Mouse (Mus musculus) forebrain, embryonic 16.5 days (tissue): ENCODE data around the gene Gm28961. TPM values are rescaled to one million over a fixed set of nuclear protein-coding genes. Genes with fewer than 3 reads are reported as not detected.
"Not testable (repeated sequence)": the region's sequence is repeated elsewhere in the genome, so short reads cannot be mapped to it uniquely, and the experiment has no call there.

Source experiments
- ATAC-seq: fragments of 200-750 bp; cut with Nextera tagmentation; 2 replicates; pipeline ENCODE4 v1.8.0; 2017; ENCODE audit warnings: mild to moderate bottlenecking, moderate library complexity
- H3K27ac ChIP-seq: fragments of 300-500 bp; sonication (generic); 2 replicates; pipeline ENCODE4 v1.5.1; 2014; ENCODE audit warnings: low read length, control low read depth
- H3K27me3 ChIP-seq: fragments of 300-500 bp; sonication (generic); replicated peaks from 2 replicates; pipeline ENCODE4 v1.6.1; 2014; ENCODE audit warnings: low read length; ENCODE audit not compliant: control insufficient read depth, insufficient read depth
- H3K36me3 ChIP-seq: fragments of 300-500 bp; sonication (generic); 2 replicates; pipeline ENCODE4 v1.6.1; 2014; ENCODE audit not compliant: control insufficient read depth, insufficient read depth
- H3K4me1 ChIP-seq: fragments of 300-500 bp; sonication (generic); replicated peaks from 2 replicates; pipeline ENCODE4 v1.6.1; 2014; ENCODE audit warnings: low read length; ENCODE audit not compliant: control insufficient read depth, insufficient read depth
- H3K4me2 ChIP-seq: fragments of 300-500 bp; sonication (generic); 2 replicates; pipeline ENCODE4 v1.6.1; 2014; ENCODE audit warnings: mild to moderate bottlenecking, low read length, control low read depth
- H3K4me3 ChIP-seq: fragments of 300-500 bp; sonication (generic); replicated peaks from 2 replicates; pipeline ENCODE4 v1.5.1; 2014; ENCODE audit warnings: mild to moderate bottlenecking, low read length, control low read depth
- H3K9ac ChIP-seq: fragments of 300-500 bp; sonication (generic); replicated peaks from 2 replicates; pipeline ENCODE4 v1.6.1; 2014; ENCODE audit warnings: low read depth, low read length, control low read depth
- H3K9me3 ChIP-seq: fragments of 300-500 bp; sonication (generic); 2 replicates; pipeline ENCODE4 v1.6.1; 2016; ENCODE audit warnings: low read length; ENCODE audit not compliant: control insufficient read depth
- WGBS: fragments of 180-500 bp; shearing (Covaris S2); extraction: QIAGEN DNeasy Blood & Tissue Kit; methylation state at CpG from one replicate; pipeline ENCODE4 v1.1.7; 2014; 5-methylcytosine and 5-hydroxymethylcytosine counted together
- polyA plus RNA-seq: library from polyadenylated mRNA; unstranded; fragments of >200 nt; fragmentation: Nextera tagmentation; extraction: Ambion mirVana; gene quantifications from 2 replicates; pipeline ENCODE4 v1.2.1, GENCODE M21; 2015

Gene Gm28961
- not detected in 2 replicates for polyA plus RNA-seq

DNA sequence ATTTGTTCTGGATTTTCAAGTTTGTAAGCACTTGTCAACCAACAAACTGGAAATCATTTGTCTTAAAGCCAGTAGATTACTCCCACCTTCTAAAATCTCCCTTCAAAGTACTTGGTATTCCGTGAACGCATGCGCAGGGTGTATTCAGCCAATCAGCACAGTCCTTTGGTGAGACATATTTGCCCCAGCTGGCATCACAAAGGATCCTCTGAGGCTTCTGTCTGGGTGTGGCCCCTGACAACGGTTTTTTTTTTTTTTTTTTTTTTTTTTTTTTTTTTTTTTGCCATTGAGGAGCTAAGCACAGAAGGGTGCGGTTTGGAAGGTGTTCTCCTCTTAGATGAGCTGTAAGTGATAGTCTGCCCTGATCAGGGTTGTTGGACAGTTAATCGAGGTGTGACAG is at the start of gene Gm28961:
Gm28961 (plus strand) TSS at position 301 of the 400 bp plus-strand sequence.
- not testable (repeated sequence) for H3K27me3 ChIP-seq, H3K27ac ChIP-seq, H3K36me3 ChIP-seq, ATAC-seq, H3K9me3 ChIP-seq, H3K4me2 ChIP-seq, H3K4me3 ChIP-seq, H3K9ac ChIP-seq, H3K4me1 ChIP-seq
- no CpG with 5 or more reads among the region's 6 CpGs for WGBS

Other genes starting within 250 kb of the Gm28961 start
- gene Gm21943, start 172.0 kb upstream of the Gm28961 start, polyA plus RNA-seq: not detected in 2 replicates